Mouse (Mus musculus): Measurements from ENCODE around the gene Kif5a.
"Not testable (repeated sequence)": the region's sequence is repeated elsewhere in the genome, so short reads cannot be mapped to it uniquely, and the experiment has no call there.

Gene Kif5a

DNA sequence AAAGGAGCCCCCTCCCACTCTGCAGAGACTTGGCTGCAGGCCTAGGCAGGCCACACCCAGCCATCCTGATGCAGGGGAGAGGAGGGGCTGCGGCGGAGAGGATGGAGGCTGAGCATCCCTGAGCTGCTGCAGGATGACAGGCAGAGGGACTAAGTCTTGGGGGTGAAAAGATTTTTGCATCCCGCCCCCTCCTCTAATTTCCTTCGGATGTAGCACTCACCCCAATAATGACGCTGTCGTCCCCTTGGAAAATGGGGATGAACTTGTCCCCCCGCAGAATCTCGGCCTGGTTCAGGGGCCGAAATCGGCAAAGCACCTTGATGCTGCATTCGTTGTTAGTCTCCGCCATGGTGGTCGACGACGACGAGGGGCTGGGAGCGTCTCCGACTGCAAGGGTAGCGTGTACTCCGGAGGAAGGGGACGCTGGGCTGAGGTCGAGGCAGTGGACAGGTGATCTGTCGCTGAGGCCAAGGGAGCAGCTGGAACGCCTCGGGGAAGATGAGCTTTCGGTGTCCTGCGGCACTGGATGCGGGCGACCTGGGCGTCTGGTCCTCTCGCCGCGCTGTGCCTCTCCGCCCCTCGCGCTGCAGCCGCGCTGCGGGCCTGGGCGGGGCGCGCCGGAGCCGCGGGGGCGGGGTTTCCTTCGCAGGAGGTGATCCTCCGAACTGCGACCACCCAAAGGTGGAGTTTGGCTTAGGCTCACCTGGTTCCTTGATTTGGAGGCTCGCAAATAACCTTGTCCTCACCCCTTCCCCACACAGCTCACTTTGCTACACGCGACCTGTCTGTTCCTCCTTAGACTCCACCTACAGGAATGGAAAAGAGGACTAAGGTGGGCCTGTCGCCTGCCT, at the start of gene Kif5a:
Kif5a (minus strand) TSS at position 801 of the 851 bp plus-strand sequence.
- in situ Hi-C loops (cut with MboI, MseI): no loop called here

DNA sequence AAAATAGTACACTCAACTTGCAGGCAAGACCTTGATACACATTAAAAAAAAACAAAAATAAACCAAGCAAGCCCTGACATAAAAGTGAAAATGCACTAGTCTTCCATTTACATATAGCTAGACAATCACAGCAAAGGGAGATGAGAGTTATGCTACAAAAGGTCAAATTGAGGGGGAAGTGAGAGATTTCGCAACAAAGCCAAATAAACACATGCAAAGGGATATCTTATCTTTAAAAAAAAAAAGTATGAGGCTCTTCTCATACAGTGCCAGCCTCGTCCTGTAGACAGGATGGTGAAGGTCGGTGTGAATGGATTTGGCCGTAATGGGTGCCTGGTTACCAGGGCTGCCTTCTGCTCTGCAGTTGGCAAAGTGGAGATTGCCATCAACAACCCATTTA, 49.7 kb upstream of the Kif5a start:
- in situ Hi-C loops (cut with MboI, MseI): loop anchor here in 1 of 2 experiments (5.0 kb wide), 1 partner anchor 131 kb away; the partner anchor contains the start of gene Slc26a10

DNA sequence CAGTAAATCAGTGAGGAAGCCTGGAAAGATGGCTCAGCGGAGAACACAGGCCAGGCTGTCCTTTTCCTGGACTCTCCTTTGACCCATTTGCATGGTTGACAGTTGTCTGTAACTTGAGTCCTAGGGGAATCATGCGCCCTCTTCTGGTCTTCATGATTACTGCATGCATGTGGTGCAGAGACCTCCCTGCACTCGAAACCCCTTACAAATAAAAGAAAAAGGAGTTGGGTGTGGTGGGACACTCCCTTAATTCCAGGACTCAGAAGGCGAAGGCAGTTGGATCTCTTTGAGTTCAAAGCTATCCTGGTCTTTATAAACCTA, 49.2 kb upstream of the Kif5a start:
- in situ Hi-C loops (cut with MboI, MseI): loop anchor here in 1 of 2 experiments (5.0 kb wide), 1 partner anchor 130 kb away; the partner anchor contains the start of gene Slc26a10

DNA sequence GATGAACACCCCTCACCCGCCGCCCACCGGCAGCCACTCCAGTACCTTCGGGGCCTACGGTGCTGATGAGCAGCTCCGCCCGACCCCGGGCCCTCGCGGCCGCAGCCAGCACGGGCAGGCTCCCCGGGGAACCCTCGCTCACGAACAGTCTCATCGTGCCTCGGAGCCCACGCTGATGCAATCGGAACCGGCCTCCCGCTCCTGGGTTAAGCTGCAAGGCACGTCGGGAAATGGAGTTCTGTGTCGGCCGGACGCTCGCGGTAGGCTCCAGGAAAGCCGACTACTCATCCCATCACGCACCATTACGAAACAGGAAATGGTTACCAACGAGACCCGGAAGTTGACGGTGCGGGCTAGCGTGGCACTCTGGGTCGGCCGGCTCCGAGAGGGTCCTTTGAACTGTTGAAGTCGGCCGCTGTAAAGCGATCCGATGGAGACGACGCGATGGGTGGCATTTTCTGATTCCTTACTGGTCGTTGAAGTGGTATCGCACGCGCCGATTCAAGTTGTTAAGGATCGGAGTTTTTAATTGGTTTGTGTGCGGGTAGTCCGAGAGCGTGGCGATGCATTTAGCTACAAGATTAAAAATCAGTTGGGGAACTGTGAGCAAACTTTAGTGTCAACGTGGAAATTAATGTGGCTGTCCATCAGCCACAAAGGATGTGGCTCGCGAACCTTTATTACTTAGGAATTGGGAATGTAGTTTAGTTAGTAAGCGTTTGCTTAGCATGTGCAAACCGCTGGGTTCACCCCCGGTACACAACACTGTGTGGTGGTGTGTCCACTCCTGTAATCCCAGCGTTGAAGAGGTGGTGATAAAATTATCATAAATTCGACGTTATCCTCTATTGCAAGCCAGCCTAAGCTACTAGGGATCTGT, 48.6 kb upstream of the Kif5a start, which contains the start of gene Mars:
Mars (minus strand) TSS at position 311 of the 880 bp plus-strand sequence.
- in situ Hi-C loops (cut with MboI, MseI): loop anchor here in 1 of 2 experiments (5.0 kb wide), 1 partner anchor 129 kb away; the partner anchor contains the start of gene Slc26a10

DNA sequence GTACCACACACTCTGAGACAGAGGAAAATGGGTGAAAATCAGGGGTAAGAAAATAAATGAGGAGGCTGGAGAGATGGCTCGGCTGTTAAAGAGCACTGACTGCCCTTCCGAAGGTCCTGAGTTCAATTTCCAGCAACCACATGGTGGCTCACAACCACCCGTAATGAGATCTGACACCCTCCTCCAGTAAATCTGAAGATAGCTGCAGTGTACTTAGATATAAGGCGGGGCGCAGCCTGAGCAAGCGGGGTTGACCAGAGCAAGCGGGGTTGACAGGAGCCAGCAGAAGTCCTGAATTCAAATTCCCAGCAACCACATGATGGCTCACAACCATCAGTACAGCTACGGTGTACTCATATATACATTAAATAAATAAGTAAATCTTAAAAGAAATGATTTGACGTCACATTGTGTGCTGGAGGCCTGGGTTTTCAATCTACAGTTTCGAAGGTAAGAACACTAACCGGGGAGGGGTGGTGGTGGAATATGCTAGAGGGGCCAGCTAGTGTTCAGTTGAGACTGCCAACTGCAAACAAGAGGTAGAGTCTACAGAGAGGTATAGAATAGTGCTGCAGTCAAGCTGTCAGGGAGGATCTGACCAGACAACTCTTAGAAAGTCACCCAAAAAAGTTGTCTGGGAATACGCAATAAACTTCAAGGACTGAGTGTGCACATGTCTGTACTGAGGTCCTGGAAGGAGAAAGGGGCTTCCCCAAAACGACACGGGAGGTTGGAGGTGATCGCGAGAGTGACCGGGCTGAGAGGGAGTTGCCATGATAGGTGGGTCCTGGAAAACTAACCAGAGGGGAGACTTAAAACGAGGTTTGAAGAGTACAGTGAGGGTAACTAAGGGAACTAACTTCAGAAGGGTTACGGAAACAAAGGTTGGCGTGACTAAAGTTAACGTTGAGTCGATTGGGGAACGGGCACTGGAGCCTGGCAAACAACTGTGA, 47.7 kb upstream of the Kif5a start:
- in situ Hi-C loops (cut with MboI, MseI): loop anchor here in 1 of 2 experiments (5.0 kb wide), 1 partner anchor 128 kb away; the partner anchor contains the start of gene Slc26a10

DNA sequence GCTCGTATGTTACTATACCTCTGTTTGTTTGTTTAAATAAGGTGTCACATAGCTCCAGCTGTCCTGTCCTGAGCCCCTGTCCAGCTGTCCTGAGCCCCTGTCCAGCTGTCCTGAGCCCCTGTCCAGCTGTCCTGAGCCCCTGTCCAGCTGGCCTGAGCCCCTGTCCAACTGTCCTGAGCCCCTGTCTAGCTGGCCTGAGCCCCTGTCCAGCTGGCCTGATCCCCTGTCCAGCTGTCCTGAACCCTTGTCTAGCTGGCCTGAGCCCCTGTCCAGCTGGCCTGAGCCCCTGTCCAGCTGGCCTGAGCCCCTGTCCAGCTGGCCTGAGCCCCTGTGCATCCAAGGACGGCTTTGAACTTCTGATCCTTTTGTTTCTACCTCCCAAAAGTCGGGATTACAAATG, 46.0 kb upstream of the Kif5a start:
- in situ Hi-C loops (cut with MboI, MseI): not testable (repeated sequence)

DNA sequence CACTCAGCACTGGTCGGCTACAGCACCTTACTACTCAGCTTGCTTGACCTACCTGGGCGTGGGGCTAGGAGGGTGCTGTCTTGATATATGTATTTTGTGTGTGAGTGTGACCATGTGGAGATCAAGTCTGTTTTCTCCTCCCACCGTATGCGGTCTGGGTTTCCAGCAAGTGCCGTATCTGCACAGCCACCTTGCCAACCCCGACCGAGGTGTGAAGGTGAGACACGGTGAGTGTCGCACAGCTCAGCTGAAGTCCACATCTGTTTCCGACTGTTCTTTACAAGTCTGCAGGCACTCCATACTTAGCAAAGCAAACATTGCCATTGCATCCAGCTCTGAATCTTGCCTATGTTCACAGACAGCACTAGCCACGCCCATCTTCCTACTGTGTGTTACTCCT, 40.0 kb upstream of the Kif5a start:
- in situ Hi-C loops (cut with MboI, MseI): no loop called here

DNA sequence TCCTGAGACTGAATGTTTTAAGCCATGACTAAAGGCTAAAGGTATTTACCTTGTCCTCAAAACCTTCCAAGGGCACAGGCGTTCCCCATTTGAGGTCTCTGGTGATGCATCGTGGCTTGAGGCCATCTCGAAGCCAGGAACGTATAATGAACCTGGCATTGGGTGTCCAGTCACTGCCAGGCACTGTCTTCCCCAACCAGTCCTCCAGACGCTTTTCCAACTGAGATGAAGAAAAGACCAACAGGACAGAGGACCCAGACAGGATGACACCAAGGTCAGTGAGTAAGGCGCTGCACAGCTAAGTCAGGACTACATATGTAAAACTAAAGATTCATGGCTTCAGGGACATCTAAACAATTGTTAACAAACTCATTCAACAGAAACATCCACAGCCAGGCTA, 37.2 kb upstream of the Kif5a start:
- in situ Hi-C loops (cut with MboI, MseI): no loop called here

DNA sequence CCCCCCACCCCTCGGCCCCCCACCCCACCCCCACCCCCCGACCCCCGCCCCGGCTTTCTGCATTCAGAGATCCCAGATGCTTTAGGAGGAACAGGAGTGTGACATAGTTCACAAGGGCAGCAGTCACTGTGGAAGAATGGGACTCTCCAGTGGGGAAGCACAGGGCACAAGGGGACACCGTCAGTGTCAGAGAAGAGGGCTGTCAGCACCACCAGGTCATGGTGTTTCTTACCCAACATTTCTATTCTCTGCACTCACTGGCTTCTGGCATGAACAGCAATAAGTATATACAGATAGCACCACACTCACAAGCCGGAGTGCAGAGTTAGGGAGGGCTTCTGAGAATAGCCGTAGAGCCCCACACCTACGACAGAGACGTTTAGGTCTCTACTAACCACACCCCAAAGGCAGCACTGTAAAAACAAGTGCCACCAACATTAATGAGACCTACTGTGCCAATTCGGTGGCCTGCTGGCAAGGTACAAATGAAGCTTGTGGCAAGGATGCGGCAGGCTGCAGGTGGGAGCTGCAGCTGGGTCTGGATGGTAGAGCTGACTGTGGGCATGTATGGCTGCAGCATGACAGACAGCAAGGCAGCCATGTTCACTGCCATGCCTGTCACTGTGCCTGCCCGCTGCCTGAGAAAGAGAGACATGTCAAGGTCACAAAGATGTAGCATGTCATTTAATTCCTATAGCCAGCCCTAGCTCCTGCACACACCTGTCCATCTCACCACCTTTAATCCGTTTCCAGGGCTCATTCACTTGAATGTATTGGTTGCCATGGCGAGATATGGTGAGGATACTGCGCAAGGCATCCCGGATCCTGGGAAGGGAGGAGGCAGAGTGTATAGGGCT, 34.1 kb upstream of the Kif5a start:
- in situ Hi-C loops (cut with MboI, MseI): loop anchor here in 1 of 2 experiments (10.0 kb wide), 1 partner anchor 1228 kb away; the partner anchor contains the start of gene Esyt1

DNA sequence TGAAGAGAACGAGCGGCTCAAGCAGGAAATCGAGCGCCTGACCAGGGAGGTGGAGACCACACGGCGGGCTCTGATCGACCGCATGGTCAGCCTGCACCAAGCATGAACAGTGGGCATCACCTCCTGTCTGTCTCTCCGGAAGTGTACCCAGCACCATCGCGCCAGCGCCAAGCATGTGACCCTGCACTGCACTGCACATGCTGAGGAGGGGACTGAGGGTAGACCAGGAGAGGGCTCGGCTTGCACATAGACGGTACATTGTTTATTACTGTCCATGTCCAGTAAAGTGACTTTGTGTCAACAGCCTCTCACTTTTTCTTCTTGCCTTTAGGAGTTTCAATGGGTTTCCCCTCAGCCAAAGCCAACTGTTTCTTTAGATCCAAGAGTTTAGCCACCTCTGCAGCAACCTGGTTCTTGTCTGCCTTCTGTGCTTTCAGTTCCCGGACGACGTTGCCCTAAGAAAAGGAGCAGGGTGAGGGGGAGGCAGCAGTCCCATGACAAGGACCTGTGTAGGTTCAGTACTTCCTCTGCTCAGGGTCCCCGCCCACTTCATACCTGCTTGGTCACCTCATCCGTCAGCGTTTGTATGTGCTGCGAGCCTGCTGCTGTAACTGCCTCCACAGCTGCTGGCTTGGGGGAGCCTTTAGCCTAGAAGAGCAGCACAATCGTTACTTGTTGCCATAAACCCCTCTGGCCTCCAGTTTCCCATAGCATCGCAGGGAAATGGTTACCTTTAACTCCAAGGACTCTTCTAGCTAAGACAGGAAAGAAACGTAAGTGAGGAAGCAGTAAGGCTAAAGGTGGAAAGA, 33.0 kb upstream of the Kif5a start:
- in situ Hi-C loops (cut with MboI, MseI): loop anchor here in 1 of 2 experiments (10.0 kb wide), 1 partner anchor 1229 kb away; the partner anchor contains the start of gene Esyt1

DNA sequence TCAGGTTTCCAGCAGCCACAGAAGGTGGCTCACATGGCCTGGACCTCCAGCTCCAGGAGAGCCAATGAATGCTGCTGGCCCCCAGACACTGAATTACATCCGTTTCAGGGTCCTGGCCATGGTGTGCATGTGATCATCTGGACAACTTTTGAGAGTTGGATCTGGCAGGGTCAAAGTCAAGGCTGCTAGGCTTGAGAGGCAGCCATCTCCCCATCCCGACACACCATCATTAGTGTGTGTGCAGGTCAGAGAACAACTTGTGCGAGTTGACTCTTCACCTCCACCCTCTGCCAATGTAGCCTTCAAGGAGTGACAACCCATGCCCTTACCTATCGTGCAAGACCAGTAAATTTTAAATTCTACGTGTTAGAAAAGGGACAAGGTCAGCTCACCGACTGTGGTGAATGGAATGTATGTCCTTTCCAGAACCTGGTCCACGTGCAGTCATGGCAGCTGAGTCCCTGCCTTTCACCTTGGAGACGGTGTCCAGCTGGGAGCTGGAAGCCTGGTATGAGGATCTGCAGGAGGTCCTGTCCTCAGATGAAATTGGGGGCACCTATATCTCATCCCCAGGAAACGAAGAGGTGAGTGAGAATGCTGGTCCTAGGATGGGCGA, 31.9 kb upstream of the Kif5a start:
- in situ Hi-C loops (cut with MboI, MseI): loop anchor here in 1 of 2 experiments (10.0 kb wide), 1 partner anchor 1230 kb away; the partner anchor contains the start of gene Esyt1

DNA sequence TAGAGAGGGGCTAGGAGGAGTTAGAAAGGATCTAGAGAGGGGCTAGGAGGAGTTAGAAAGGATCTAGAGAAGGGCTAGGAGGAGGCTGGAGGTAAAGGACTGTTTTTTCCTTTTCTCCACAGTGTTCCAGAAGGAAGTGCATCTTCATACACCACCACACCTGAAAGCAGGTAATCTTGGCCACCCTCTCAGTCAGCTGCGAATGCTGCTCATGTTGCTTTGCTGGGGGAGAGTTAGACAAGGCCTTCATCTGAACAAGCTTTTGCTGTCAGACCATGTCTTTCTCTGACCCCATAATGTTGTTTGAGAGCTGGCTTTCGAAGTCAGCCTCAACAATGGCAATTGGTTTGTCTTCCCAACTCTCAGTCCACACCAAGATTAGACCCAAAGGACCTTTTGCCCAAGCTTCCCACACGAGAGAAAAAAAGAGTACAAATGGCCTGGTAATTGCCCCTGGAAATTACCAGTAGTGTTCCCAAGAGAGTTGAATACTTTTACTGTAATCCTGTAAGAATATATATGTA, 30.5 kb upstream of the Kif5a start:
- in situ Hi-C loops (cut with MboI, MseI): loop anchor here in 1 of 2 experiments (10.0 kb wide), 1 partner anchor 1231 kb away; the partner anchor contains the start of gene Esyt1

DNA sequence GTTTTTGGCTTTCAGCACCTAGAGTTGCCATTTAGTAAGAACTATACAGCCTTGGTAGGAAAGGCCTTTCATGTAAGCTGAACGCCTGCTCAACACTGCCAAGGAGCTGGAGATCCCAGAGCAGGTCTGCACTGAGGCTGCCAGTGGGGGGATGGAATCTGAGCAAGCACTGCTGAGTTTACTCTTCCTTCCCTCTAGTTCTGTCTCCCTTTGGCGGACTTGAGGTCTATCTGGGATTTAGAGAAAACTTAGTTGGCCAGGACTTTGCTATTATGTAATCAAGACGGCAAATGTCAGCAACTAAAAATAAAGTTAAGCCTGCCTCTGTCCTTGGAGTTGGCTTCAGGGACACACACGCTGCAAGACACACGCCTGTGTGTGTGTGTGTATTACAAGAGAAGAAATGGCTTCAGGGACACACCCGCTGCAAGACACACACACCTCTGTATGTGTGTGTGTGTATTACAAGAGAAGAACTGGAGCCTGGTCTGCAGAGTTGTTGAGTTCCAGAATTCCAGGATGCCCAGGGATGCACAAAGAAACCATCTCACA, 29.9 kb upstream of the Kif5a start:
- in situ Hi-C loops (cut with MboI, MseI): loop anchor here in 1 of 2 experiments (10.0 kb wide), 1 partner anchor 1232 kb away; the partner anchor contains the start of gene Esyt1

DNA sequence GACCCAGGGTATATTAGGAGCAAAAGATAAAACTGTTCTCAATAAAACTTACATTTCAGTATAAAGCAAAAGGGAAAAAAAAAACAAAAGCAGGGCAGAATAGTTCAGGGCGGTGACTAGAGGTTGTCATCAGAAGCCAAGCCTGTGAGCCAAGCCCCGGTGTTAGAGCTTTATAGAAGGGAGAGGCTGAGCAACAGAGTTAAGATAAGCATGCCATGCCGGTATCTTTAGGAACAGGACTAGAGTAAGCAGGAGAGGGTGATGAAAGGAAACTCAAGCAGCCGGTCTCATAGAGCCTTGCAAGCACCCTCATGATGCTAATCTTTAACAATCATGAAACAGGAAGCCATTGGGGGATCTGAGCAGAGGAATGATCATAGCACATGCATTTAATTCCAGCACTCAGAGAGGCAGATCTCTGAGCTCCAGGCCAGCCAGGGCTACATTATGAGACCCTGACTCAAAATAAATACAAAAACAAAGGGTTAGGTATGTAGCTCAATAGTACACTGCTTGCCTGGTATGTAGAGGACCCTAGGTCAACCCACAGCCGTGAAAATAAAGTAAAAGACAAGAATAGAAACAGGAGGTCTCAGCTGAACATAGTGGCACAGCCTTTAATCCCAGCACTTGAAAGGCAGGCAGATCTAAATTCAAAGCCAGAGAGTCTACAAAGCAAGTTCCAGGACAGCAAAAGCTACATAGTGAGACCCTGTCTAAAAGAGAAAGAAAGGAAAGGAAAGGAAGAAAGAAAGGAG, 28.9 kb upstream of the Kif5a start:
- in situ Hi-C loops (cut with MboI, MseI): loop anchor here in 1 of 2 experiments (10.0 kb wide), 1 partner anchor 1233 kb away; the partner anchor contains the start of gene Esyt1

DNA sequence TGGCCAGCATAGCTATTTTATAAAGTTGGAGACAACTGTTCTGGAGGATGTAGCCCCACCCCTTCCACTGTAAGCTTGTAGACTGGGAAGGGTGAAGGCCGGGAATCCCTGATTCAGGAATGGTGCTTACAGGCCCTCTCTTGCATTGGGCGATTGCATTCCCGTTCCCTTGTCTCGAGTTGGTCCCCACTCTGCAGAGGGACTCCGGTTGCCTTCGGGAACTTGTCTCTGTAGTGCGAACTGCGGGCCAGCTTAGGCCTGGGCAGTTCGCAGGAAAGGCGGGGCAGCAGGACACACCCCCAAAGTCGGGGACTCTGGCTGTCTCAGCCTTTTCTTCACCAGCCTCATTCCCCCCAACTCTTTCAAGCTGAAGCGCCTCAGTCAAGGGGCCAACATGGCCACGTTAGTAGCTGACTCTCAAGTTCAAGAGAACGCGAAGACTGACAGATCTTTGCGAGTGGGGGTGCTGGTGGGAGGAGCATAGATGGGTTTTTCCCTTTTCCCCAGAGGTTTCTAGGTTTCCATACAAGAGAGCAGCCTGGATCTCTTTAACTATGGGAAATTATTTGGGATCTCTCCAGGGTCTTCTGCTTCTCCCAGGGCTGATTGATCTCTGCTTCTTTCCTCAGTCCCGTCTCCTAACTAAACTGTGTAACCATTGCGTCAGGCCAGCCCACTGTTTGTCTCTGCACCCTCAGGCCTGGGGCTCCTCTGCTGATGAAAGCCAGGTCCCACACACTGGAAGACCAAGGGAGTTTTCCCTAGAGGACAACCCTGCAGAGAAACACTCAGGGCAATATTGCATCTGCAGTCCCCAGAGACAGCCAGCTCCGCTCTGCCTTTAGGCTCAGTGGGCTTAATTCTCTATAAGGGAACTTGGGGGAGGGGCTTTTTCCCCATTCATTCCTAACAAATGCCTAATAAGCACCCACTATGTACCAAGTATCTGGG, 28.1 kb upstream of the Kif5a start:
- in situ Hi-C loops (cut with MboI, MseI): loop anchor here in 1 of 2 experiments (10.0 kb wide), 1 partner anchor 1234 kb away; the partner anchor contains the start of gene Esyt1

All from T-helper 17 cell (primary cell).